Mouse (Mus musculus) ES-E14 (cell line): Measurements from ENCODE around the gene Gal3st2c.
"Not testable (repeated sequence)": the region's sequence is repeated elsewhere in the genome, so short reads cannot be mapped to it uniquely, and the experiment has no call there.

ENCODE experiments used
- CHD2 ChIP-seq: IDR thresholded peaks from 2 replicates; pipeline ENCODE4 v1.6.1; 2014; ENCODE audit warnings: mild to moderate bottlenecking, low read depth, low read length, inconsistent platforms
- HCFC1 ChIP-seq: IDR thresholded peaks from 2 replicates; pipeline ENCODE4 v1.6.1; 2012; ENCODE audit warnings: low read length, inconsistent platforms, borderline replicate concordance; ENCODE audit not compliant: insufficient read depth
- MAFK ChIP-seq: IDR thresholded peaks from 2 replicates; pipeline ENCODE4 v1.6.1; 2014; ENCODE audit warnings: mild to moderate bottlenecking, low read depth, low read length, inconsistent platforms; ENCODE audit not compliant: insufficient read depth
- ZC3H11A ChIP-seq: IDR thresholded peaks from 2 replicates; pipeline ENCODE4 v1.6.1; 2012; ENCODE audit warnings: low read depth, mild to moderate bottlenecking, inconsistent platforms, low read length, borderline replicate concordance
- ZNF384 ChIP-seq: IDR thresholded peaks from 2 replicates; pipeline ENCODE4 v1.6.1; 2012; ENCODE audit warnings: low read depth, low read length, inconsistent platforms

DNA sequence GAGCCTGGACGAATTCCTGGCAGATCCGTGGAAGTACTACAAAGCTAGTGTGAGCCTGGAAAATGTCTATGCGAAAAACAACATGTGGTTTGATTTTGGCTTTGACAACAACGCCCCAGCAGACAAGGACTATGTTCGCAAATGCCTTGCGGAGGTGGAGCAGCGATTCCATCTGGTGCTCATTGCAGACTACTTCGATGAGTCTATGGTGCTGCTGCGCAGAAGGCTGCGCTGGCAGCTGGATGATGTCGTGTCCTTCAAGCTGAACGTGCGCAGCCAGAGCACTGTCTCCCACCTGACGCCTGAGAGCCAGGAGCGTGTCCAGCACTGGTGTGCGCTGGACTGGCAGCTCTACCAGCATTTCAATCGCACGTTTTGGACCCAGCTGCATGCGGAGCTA lies 18.5 kb downstream of the Gal3st2c start:
- not testable (repeated sequence) for TF ChIP-seq CHD2, ZNF384, ZC3H11A, MAFK, HCFC1
